Mouse (Mus musculus) hindbrain, postnatal 0 days (tissue): Measurements from ENCODE around the gene Lrrc49. TPM values are rescaled to one million over a fixed set of nuclear protein-coding genes. Genes with fewer than 3 reads are reported as not detected.

Experiments used
- ATAC-seq: fragments of 200-750 bp; cut with Nextera tagmentation; 2 replicates; pipeline ENCODE4 v1.8.0; 2017; ENCODE audit warnings: mild to moderate bottlenecking, moderate TSS enrichment, moderate library complexity
- DNase-seq: peaks from one replicate; pipeline ENCODE4 v3.0.0-alpha.2; 2015; ENCODE audit warnings: low spot score
- H3K27ac ChIP-seq: fragments of 300-500 bp; sonication (generic); 2 replicates; pipeline ENCODE4 v1.5.1; 2014; ENCODE audit warnings: mild to moderate bottlenecking
- H3K27me3 ChIP-seq: fragments of 300-500 bp; sonication (generic); 2 replicates; pipeline ENCODE4 v1.6.1; 2014; ENCODE audit warnings: low read length, mixed read lengths; ENCODE audit not compliant: insufficient read depth
- H3K36me3 ChIP-seq: fragments of 300-500 bp; sonication (generic); 2 replicates; pipeline ENCODE4 v1.6.1; 2014; ENCODE audit warnings: low read length, mixed read lengths; ENCODE audit not compliant: insufficient read depth
- H3K4me1 ChIP-seq: fragments of 300-500 bp; sonication (generic); 2 replicates; pipeline ENCODE4 v1.6.1; 2014; ENCODE audit warnings: antibody characterized with exemption, low read length, mixed read lengths; ENCODE audit not compliant: insufficient read depth
- H3K4me2 ChIP-seq: fragments of 300-500 bp; sonication (generic); 2 replicates; pipeline ENCODE4 v1.6.1; 2014; ENCODE audit warnings: low read depth, mild to moderate bottlenecking, low read length, moderate library complexity, mixed read lengths
- H3K4me3 ChIP-seq: fragments of 300-500 bp; sonication (generic); 2 replicates; pipeline ENCODE4 v1.5.1; 2014; ENCODE audit warnings: low read length
- H3K9ac ChIP-seq: fragments of 300-500 bp; sonication (generic); replicated peaks from 2 replicates; pipeline ENCODE4 v1.6.1; 2014; ENCODE audit warnings: mild to moderate bottlenecking, low read length, moderate library complexity, mixed read lengths
- H3K9me3 ChIP-seq: fragments of 300-500 bp; sonication (generic); 2 replicates; pipeline ENCODE4 v1.6.1; 2016; ENCODE audit warnings: low read length, mixed read lengths
- CTCF ChIP-seq: IDR thresholded peaks from 2 replicates; pipeline ENCODE4 v1.5.1; 2016; ENCODE audit warnings: antibody characterized with exemption, control low read depth, low read depth
- WGBS: fragments of 180-500 bp; shearing (Covaris S2); extraction: QIAGEN DNeasy Blood & Tissue Kit; methylation state at CpG from one replicate; pipeline ENCODE4 v1.1.7; 2014; 5-methylcytosine and 5-hydroxymethylcytosine counted together
- polyA plus RNA-seq: library from polyadenylated mRNA; unstranded; fragments of >200 nt; fragmentation: Nextera tagmentation; extraction: Ambion mirVana; gene quantifications from 2 replicates; pipeline ENCODE4 v1.2.1, GENCODE M21; 2015
- total RNA-seq: library from RNA; depleted of rRNA; stranded (reverse); fragments of >200 nt; gene quantifications from 2 replicates; pipeline ENCODE4 v1.2.3, GENCODE M21; 2014

Gene Lrrc49
- total and polyA plus RNA-seq, 2 experiments from 2014 or later, result 48.6 to 71.1 TPM

DNA sequence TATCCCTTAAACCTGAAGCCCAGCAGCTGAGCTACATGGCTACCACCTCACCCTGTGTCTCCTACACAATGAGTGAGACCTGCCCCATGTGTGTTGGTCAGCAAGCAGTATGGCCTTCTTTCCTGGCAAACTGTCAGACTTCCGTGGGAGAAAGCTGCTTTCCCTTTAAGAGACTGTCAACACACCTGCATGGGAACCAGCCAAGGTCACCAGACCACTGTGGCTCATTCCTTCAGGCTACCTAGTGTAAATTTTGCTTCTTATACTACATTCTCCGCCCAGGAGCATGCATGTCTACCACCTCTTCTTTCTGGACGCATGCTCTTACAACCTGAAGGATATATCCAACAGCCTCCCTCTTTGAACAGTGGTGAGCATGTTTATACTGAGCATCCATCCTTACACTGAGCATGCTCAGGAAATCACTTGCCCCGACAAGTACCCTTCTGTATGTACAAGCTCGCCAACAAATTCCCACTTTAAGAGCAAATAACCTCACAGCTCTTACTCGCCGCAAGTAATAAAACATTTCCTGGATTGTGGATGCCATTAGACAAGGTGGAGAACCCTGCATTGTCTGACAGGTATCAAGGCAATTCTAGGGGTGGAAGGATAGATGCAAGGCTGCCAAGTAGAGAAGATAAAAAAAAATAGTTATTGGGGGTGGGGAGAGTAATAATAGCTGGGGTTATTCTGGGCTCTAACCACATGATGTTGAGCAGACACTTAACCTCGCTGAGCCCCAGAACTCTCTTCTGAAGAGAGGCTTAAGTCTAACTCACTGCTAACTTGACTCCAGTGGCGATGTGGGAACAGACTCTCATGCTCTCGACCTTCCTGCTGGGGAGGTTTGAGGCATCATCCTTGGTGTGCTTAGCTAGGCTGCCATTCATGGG, 158.4 kb downstream of the Lrrc49 start:
- H3K36me3 ChIP-seq, result no peaks in the 10 kb centered on the region
- WGBS, result 87% methylated on average over 10 of the region's 10 CpGs
- H3K27ac ChIP-seq, result no peak overlapping the region
- DNase-seq (no peak), ATAC-seq (no peak)
- H3K4me3 ChIP-seq, result no peak overlapping the region
- no peaks in the 10 kb centered on the region for H3K4me1 ChIP-seq
- no peak for TF ChIP-seq CTCF
- H3K9me3 ChIP-seq, result no peaks in the 10 kb centered on the region
- no peak overlapping the region for H3K9ac ChIP-seq
- no peak overlapping the region for H3K4me2 ChIP-seq
- no peaks in the 10 kb centered on the region for H3K27me3 ChIP-seq

- TF ChIP-seq CTCF, result no peak
- no peaks in the 10 kb centered on the region for H3K9me3 ChIP-seq
Measured at GRCm38 (mm10) chr9:60528269-60528668, 159.7 kb downstream of the Lrrc49 start.

GRCm38 (mm10) chr9:60527836-60528235, 160.1 kb downstream of the Lrrc49 start:
- H3K4me1 ChIP-seq, result no peaks in the 10 kb centered on the region
- 88% methylated on average over 2 of the region's 2 CpGs for WGBS
- H3K9me3 ChIP-seq, result no peaks in the 10 kb centered on the region
- H3K27ac ChIP-seq, result no peak overlapping the region
- no peaks in the 10 kb centered on the region for H3K36me3 ChIP-seq
- H3K4me3 ChIP-seq, result no peak overlapping the region
- ATAC-seq, result no peak
- no peak for DNase-seq
- H3K4me2 ChIP-seq, result no peak overlapping the region
- H3K27me3 ChIP-seq, result no peaks in the 10 kb centered on the region
- TF ChIP-seq CTCF, result no peak
- H3K9ac ChIP-seq, result no peak overlapping the region

More at GRCm38 (mm10) chr9:60528269-60528668, 159.7 kb downstream of the Lrrc49 start:
- Histone ChIP-seq H3K9ac (no peak overlapping the region), H3K27ac (no peak overlapping the region), H3K27me3 (no peaks in the 10 kb centered on the region), H3K36me3 (no peaks in the 10 kb centered on the region), H3K4me3 (no peak overlapping the region), H3K4me1 (no peaks in the 10 kb centered on the region), H3K4me2 (no peak overlapping the region)
- DNase-seq, result no peak
- no peak for ATAC-seq
- WGBS, result 62% methylated on average over 3 of the region's 3 CpGs

DNA sequence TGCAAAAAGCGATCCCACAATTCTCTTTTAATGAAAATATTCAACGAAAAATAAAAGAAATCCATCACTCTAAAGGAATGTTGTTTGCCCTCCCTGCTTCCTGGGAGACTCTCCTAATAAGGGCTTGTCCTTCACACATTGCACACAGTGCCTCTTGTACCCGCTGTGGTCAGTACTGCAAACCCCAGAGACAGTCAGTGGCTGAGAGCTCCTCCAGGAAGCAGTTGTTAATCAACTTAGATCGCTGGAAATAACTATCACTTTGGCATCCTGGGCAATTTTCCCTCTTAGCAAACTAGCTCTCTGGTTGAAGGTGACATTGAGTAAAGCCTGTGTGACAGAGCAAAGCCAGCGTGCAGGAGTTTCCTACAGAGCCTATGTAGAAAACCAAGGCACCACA, 160.9 kb downstream of the Lrrc49 start:
- no peak overlapping the region for H3K4me2 ChIP-seq
- no peaks in the 10 kb centered on the region for H3K27me3 ChIP-seq
- no peaks in the 10 kb centered on the region for H3K36me3 ChIP-seq
- no peak overlapping the region for H3K27ac ChIP-seq
- no peaks in the 10 kb centered on the region for H3K9me3 ChIP-seq
- DNase-seq (no peak), ATAC-seq (no peak)
- H3K4me3 ChIP-seq, result no peak overlapping the region
- H3K9ac ChIP-seq, result no peak overlapping the region
- no peak for TF ChIP-seq CTCF
- 68% methylated on average over 5 of the region's 5 CpGs for WGBS
- H3K4me1 ChIP-seq, result no peaks in the 10 kb centered on the region

- H3K4me2 ChIP-seq, result no peak overlapping the region
- H3K27ac ChIP-seq, result no peak overlapping the region
- TF ChIP-seq CTCF, result no peak
- no peak overlapping the region for H3K9ac ChIP-seq
- no peaks in the 10 kb centered on the region for H3K4me1 ChIP-seq
- H3K9me3 ChIP-seq, result no peaks in the 10 kb centered on the region
- no peak overlapping the region for H3K4me3 ChIP-seq
- peaks cover 1% of the 10 kb centered on the region; the same call in 1 of the 2 replicates for H3K27me3 ChIP-seq
- DNase-seq (no peak), ATAC-seq (no peak)
- no peaks in the 10 kb centered on the region for H3K36me3 ChIP-seq
- 75% methylated on average over 5 of the region's 5 CpGs for WGBS
Measured at GRCm38 (mm10) chr9:60526195-60526594, 161.8 kb downstream of the Lrrc49 start.

- TF ChIP-seq CTCF, result peak; percentile 66
- peak within 1 kb of the TSS; percentile 47 for H3K9ac ChIP-seq
- H3K4me1 ChIP-seq, result no peaks in the 10 kb centered on the region; the same call in 1 of the 2 replicates
- 12% methylated on average over 46 of the region's 51 CpGs for WGBS
- H3K9me3 ChIP-seq, result no peaks in the 10 kb centered on the region
- H3K27ac ChIP-seq, result no peak within 1 kb of the TSS
- DNase-seq, result peak; percentile 67
- H3K4me2 ChIP-seq, result peak within 1 kb of the TSS; percentile 69
- peak within 1 kb of the TSS; percentile 46 for H3K4me3 ChIP-seq
- H3K27me3 ChIP-seq, result peaks cover 11% of the 10 kb centered on the region; the same call in 1 of the 2 replicates
- peak; percentile 55 for ATAC-seq
- no peaks in the 10 kb centered on the region for H3K36me3 ChIP-seq
Measured at GRCm38 (mm10) chr9:60521806-60522264, 166.1 kb downstream of the Lrrc49 start, which contains the start of gene Thsd4. TSS of gene Thsd4 (minus strand) at chr9:60522046.

GRCm38 (mm10) chr9:60521143-60521542, 166.8 kb downstream of the Lrrc49 start:
- Histone ChIP-seq H3K4me3 (no peak overlapping the region), H3K4me2 (peak overlapping the region; percentile 69), H3K27me3 (peaks cover 11% of the 10 kb centered on the region; the same call in 1 of the 2 replicates), H3K27ac (no peak overlapping the region), H3K36me3 (no peaks in the 10 kb centered on the region), H3K4me1 (no peaks in the 10 kb centered on the region; the same call in 1 of the 2 replicates), H3K9me3 (no peaks in the 10 kb centered on the region), H3K9ac (no peak overlapping the region)
- no peak for ATAC-seq
- DNase-seq, result no peak
- TF ChIP-seq CTCF, result no peak
- 48% methylated on average over 5 of the region's 5 CpGs for WGBS
